Mouse (Mus musculus): ENCODE measurements around the gene Wdr19. TPM values are rescaled to one million over a fixed set of nuclear protein-coding genes. Genes with fewer than 3 reads are reported as not detected.

Wdr19 gene
- polyA plus RNA-seq, 1 experiment: 13.8 TPM

DNA sequence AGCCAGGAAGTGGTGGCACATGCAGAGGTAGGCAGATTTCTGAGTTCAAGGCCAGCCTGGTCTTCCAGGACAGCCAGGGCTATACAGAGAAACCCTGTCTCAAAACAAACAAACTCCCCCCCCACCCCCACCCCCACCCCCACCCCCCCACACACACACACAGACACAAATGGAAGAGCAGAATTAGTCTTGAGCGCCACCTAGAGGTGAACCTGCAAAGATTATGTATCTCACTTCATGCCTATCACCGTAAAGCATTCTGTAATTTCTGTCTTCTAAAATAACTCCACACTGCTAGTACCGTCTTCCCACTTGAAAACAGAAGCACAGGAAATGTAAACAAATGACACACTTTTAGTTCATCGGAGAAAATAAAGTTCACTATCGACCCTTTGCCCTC, 43.2 kb downstream of the Wdr19 start:
- H3K27me3 ChIP-seq (ENCODE audit: control insufficient read depth, insufficient read depth, low read length, poor library complexity, severe bottlenecking): no peaks in the 10 kb centered on the region
- H3K9me3 ChIP-seq (replicated peaks; ENCODE audit: control insufficient read depth, insufficient read depth, low read length, poor library complexity, severe bottlenecking): no peaks in the 10 kb centered on the region
- H3K4me3 ChIP-seq (ENCODE audit: low read depth, low read length): no peak overlapping the region
- no peaks in the 10 kb centered on the region for H3K4me1 ChIP-seq (ENCODE audit: control insufficient read depth, insufficient read depth, low read length)
- no peak overlapping the region for H3K27ac ChIP-seq (ENCODE audit: insufficient read depth, low read length)
- no peak overlapping the region for H3K9ac ChIP-seq (ENCODE audit: low read depth, poor library complexity, severe bottlenecking)
- no peaks in the 10 kb centered on the region for H3K36me3 ChIP-seq (ENCODE audit: control insufficient read depth, insufficient read depth, low read length, poor library complexity, severe bottlenecking)
- TF ChIP-seq POLR2A (IDR thresholded peaks at IDR 0.05; ENCODE audit: insufficient read depth, low read length) (no peak), EP300 (IDR thresholded peaks at IDR 0.05; ENCODE audit: insufficient read depth, low read depth, low read length) (no peak), CTCF (IDR thresholded peaks at IDR 0.05; ENCODE audit: low read depth, low read length) (peak; percentile 19)

DNA sequence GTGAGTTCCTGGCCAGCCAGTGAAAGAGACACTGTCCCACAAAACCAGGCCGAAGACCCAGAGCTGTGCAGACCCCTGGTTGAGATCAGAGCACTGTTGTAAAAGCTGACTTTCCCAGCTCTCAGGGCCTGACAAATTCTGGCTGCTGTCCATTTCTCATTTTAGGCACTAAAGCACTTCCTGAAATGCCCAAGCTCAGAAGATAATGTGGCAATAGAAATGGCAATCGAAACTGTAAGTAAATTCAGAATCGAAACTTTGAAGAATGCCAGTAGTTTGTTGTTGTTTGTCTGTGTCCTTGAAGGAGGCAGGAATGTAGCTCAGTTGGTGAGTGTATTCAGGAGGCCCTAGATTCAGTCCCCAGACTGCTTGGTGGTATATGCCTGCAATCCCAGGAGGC, 47.8 kb downstream of the Wdr19 start:
- TF ChIP-seq EP300 (IDR thresholded peaks at IDR 0.05; ENCODE audit: insufficient read depth, low read depth, low read length) (no peak), CTCF (IDR thresholded peaks at IDR 0.05; ENCODE audit: low read depth, low read length) (no peak), POLR2A (IDR thresholded peaks at IDR 0.05; ENCODE audit: insufficient read depth, low read length) (no peak)
- Histone ChIP-seq H3K4me3 (ENCODE audit: low read depth, low read length) (no peak overlapping the region), H3K27me3 (ENCODE audit: control insufficient read depth, insufficient read depth, low read length, poor library complexity, severe bottlenecking) (no peaks in the 10 kb centered on the region), H3K27ac (ENCODE audit: insufficient read depth, low read length) (no peak overlapping the region), H3K9ac (ENCODE audit: low read depth, poor library complexity, severe bottlenecking) (no peak overlapping the region), H3K9me3 (replicated peaks; ENCODE audit: control insufficient read depth, insufficient read depth, low read length, poor library complexity, severe bottlenecking) (no peaks in the 10 kb centered on the region), H3K36me3 (ENCODE audit: control insufficient read depth, insufficient read depth, low read length, poor library complexity, severe bottlenecking) (no peaks in the 10 kb centered on the region), H3K4me1 (ENCODE audit: control insufficient read depth, insufficient read depth, low read length) (no peaks in the 10 kb centered on the region)

DNA sequence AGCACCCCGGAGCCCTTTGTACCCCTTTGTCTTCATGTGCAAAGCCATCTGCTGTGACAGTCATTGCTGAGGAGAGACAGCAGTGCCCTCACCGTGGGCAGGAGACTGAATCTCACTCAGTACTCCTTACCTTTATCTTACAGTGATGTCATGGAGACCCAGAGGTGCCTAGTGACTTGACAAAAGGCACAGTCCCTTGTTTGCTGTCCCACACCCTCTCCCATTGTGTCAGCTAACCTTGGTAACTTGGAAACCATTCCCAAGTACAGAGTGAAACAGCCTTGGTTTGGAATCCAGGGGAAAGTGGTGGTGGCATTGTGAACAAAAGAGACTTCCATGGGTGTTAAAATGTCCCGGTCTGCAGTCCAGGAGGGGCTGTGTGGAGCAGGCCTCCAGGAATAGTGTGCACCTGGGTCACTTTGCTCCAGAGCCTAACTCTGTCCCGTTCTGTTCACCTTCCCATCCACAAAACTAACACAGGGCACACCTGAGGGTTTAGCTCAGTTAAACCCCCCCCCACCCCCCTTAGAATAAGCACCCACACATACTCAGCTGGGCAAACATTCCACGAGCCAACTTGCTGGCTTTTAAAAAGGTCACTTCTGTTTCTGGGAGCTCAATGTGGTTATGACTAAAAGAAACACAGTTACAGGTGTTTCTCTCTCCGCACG, 50.8 kb downstream of the Wdr19 start:
- Histone ChIP-seq H3K4me3 (ENCODE audit: low read depth, low read length) (no peak overlapping the region), H3K36me3 (ENCODE audit: control insufficient read depth, insufficient read depth, low read length, poor library complexity, severe bottlenecking) (no peaks in the 10 kb centered on the region), H3K27me3 (ENCODE audit: control insufficient read depth, insufficient read depth, low read length, poor library complexity, severe bottlenecking) (no peaks in the 10 kb centered on the region), H3K9me3 (replicated peaks; ENCODE audit: control insufficient read depth, insufficient read depth, low read length, poor library complexity, severe bottlenecking) (no peaks in the 10 kb centered on the region), H3K27ac (ENCODE audit: insufficient read depth, low read length) (no peak overlapping the region), H3K4me1 (ENCODE audit: control insufficient read depth, insufficient read depth, low read length) (no peaks in the 10 kb centered on the region), H3K9ac (ENCODE audit: low read depth, poor library complexity, severe bottlenecking) (no peak overlapping the region)
- TF ChIP-seq POLR2A (IDR thresholded peaks at IDR 0.05; ENCODE audit: insufficient read depth, low read length) (no peak), CTCF (IDR thresholded peaks at IDR 0.05; ENCODE audit: low read depth, low read length) (no peak), EP300 (IDR thresholded peaks at IDR 0.05; ENCODE audit: insufficient read depth, low read depth, low read length) (no peak)

DNA sequence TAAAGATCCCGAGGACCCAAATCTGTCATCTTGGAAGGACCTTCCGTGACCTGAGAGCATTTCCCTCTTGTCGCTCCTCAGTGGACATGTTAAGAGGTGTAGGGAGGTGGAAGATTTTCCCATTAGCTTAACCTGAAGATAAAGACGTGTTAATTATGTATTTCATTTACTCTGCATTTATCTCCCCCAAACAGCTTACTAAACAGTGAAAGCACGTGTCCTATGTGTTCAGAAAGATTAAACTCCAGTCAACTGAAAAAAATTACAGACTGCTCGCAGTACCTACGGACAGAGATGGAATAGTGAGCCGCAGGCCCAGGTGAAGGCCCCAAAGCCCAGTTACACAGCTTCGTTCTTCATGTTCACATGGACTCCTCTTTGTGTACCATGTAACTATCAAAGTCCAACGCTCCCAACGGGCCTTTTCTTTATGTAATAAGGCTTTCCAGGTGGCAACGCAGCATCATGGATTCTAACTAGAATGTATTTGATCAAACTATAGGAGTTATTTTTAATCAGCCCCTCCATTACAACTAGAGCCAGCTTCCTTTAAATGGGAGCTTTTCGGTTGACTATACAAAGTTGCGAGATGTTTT, 58.5 kb downstream of the Wdr19 start:
- H3K4me1 ChIP-seq (ENCODE audit: control insufficient read depth, insufficient read depth, low read length): no peaks in the 10 kb centered on the region
- H3K36me3 ChIP-seq (ENCODE audit: control insufficient read depth, insufficient read depth, low read length, poor library complexity, severe bottlenecking): peaks cover 12% of the 10 kb centered on the region
- H3K27ac ChIP-seq (ENCODE audit: insufficient read depth, low read length): no peak overlapping the region
- H3K27me3 ChIP-seq (ENCODE audit: control insufficient read depth, insufficient read depth, low read length, poor library complexity, severe bottlenecking): no peaks in the 10 kb centered on the region
- H3K9me3 ChIP-seq (replicated peaks; ENCODE audit: control insufficient read depth, insufficient read depth, low read length, poor library complexity, severe bottlenecking): no peaks in the 10 kb centered on the region
- TF ChIP-seq POLR2A (IDR thresholded peaks at IDR 0.05; ENCODE audit: insufficient read depth, low read length): no peak
- no peak for TF ChIP-seq CTCF (IDR thresholded peaks at IDR 0.05; ENCODE audit: low read depth, low read length)
- no peak for TF ChIP-seq EP300 (IDR thresholded peaks at IDR 0.05; ENCODE audit: insufficient read depth, low read depth, low read length)
- no peak overlapping the region for H3K9ac ChIP-seq (ENCODE audit: low read depth, poor library complexity, severe bottlenecking)
- no peak overlapping the region for H3K4me3 ChIP-seq (ENCODE audit: low read depth, low read length)

DNA sequence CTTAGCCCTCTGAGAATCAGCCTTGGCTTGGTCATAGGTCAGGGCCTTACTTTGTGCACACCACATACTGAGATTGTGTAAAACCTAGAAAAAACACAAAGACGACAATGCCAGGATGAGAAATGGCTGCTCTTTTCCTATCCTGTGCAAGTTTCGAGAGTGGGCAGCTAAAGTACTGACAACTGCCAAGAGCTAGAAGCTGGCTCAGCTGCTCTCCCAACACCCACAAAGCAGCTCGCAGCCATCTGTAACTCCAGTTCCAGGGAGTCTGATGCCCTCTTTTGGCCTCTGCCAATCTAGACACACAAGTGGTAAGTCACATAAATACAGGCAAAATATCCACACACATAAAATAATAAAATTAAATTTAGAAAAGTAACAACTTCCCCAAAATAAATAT, 74.5 kb downstream of the Wdr19 start:
- Histone ChIP-seq H3K9me3 (replicated peaks; ENCODE audit: control insufficient read depth, insufficient read depth, low read length, poor library complexity, severe bottlenecking) (no peaks in the 10 kb centered on the region), H3K27ac (ENCODE audit: insufficient read depth, low read length) (no peak overlapping the region), H3K4me3 (ENCODE audit: low read depth, low read length) (no peak overlapping the region), H3K27me3 (ENCODE audit: control insufficient read depth, insufficient read depth, low read length, poor library complexity, severe bottlenecking) (no peaks in the 10 kb centered on the region), H3K4me1 (ENCODE audit: control insufficient read depth, insufficient read depth, low read length) (no peaks in the 10 kb centered on the region), H3K36me3 (ENCODE audit: control insufficient read depth, insufficient read depth, low read length, poor library complexity, severe bottlenecking) (peaks cover 47% of the 10 kb centered on the region), H3K9ac (ENCODE audit: low read depth, poor library complexity, severe bottlenecking) (no peak overlapping the region)
- no peak for TF ChIP-seq POLR2A (IDR thresholded peaks at IDR 0.05; ENCODE audit: insufficient read depth, low read length)
- no peak for TF ChIP-seq EP300 (IDR thresholded peaks at IDR 0.05; ENCODE audit: insufficient read depth, low read depth, low read length)
- TF ChIP-seq CTCF (IDR thresholded peaks at IDR 0.05; ENCODE audit: low read depth, low read length): no peak

DNA sequence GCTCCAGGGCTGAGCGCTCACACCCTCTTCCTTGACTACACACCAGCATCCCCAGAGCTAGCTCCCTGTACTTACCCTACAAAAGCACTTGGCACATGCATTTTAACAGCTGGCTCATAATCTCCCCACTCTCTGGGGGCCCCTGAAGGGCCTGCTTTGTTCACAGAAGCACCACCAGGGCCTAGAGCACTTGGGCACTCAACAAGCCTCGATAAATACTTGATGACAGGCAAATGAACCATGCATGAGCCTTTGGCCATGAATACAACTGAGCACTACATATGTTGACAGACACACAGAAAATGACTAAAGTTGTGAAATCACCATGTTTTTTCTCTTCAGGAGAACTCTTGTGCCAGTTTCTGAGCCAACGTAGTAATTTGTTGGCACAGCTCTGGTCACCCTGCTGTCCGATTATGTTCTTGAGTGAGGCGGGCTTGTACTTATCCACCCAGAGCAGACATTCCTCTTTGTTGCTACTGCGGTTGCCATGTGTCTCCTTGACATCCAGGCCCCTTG, 79.7 kb downstream of the Wdr19 start:
- Histone ChIP-seq H3K9me3 (replicated peaks; ENCODE audit: control insufficient read depth, insufficient read depth, low read length, poor library complexity, severe bottlenecking) (no peaks in the 10 kb centered on the region), H3K27ac (ENCODE audit: insufficient read depth, low read length) (no peak overlapping the region), H3K36me3 (ENCODE audit: control insufficient read depth, insufficient read depth, low read length, poor library complexity, severe bottlenecking) (peaks cover 39% of the 10 kb centered on the region), H3K4me1 (ENCODE audit: control insufficient read depth, insufficient read depth, low read length) (no peaks in the 10 kb centered on the region), H3K4me3 (ENCODE audit: low read depth, low read length) (no peak overlapping the region), H3K9ac (ENCODE audit: low read depth, poor library complexity, severe bottlenecking) (no peak overlapping the region), H3K27me3 (ENCODE audit: control insufficient read depth, insufficient read depth, low read length, poor library complexity, severe bottlenecking) (no peaks in the 10 kb centered on the region)
- TF ChIP-seq EP300 (IDR thresholded peaks at IDR 0.05; ENCODE audit: insufficient read depth, low read depth, low read length) (no peak), CTCF (IDR thresholded peaks at IDR 0.05; ENCODE audit: low read depth, low read length) (no peak), POLR2A (IDR thresholded peaks at IDR 0.05; ENCODE audit: insufficient read depth, low read length) (no peak)

All from ES-Bruce4 (cell line).